Mouse (Mus musculus): Measurements from ENCODE around the gene Col6a4.

DNA sequence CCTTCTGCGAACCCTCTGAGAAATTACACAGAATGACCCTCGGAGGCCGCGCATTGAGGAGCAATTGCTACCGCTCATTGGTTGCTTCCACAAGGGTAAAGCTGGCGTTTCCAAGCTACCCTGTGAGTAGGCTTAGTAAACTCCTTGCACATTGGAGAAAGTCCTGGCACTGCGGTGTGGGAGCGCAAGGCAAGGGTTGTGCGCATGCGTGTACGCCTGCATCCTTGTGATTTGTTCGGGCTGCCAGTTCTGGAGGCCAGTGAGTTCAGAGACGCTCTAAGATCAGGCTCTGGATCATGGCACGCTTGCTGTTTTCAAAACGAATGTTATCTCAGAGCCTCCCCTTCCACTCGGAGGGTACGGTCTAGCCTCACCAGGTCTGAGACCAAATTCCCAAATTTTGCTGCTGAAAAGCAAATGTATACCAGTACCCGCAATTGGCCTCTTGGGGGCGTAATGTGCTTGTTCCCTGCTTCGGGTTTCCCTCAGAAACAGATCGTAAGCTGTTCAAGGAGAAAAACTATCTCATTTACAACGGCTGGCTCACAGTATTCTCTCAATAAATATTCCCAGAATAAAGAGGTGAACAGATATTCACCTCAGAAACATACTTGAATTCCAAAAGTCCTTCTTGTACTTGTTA is 2.9 kb upstream of the Col6a4 start:
- no peak for TF ChIP-seq POLR2A (IDR thresholded peaks at IDR 0.05; ENCODE audit: borderline replicate concordance, low read depth, low read length)
- TF ChIP-seq CTCF (IDR thresholded peaks at IDR 0.05; ENCODE audit: low read depth, low read length), result no peak

All from bone marrow macrophage, adult 2 months (primary cell).